Mouse (Mus musculus) bone marrow, adult 2 months (tissue): Measurements from ENCODE around the gene Gm11492.

ENCODE experiments used
- CTCF ChIP-seq: fragments of 200-500 bp; IDR thresholded peaks from 2 replicates; pipeline ENCODE4 v1.5.1; 2011; ENCODE audit warnings: low read length, control low read depth; ENCODE audit not compliant: control insufficient read depth, insufficient read depth
- POLR2A ChIP-seq: fragments of 200-500 bp; IDR thresholded peaks from 2 replicates; pipeline ENCODE4 v1.6.1; 2011; ENCODE audit warnings: low read depth, mild to moderate bottlenecking, control low read depth, low read length, borderline replicate concordance; ENCODE audit not compliant: control insufficient read depth

GRCm38 (mm10) chr11:87600322-87600853 lies 33.9 kb downstream of the Gm11492 start:
- TF ChIP-seq CTCF (no peak), POLR2A (no peak)
